Mouse (Mus musculus) telencephalon, adult 2 months (tissue): ENCODE measurements around the gene Ntm.

Experiments used
- DNase-seq: peaks from one replicate; pipeline ENCODE4 v3.0.0-alpha.2; 2011; ENCODE audit warnings: low read depth, low spot score

Ntm gene

GRCm38 (mm10) chr9:29586381-29586770 is 376.6 kb downstream of the Ntm start:
- no peak for DNase-seq

GRCm38 (mm10) chr9:29585746-29586380 is 377.1 kb downstream of the Ntm start:
- peak; percentile 55 for DNase-seq

- no peak for DNase-seq
Measured at GRCm38 (mm10) chr9:29578226-29578625, 384.7 kb downstream of the Ntm start.

- DNase-seq, result no peak
Measured at GRCm38 (mm10) chr9:29576051-29576533, 386.8 kb downstream of the Ntm start.

GRCm38 (mm10) chr9:29574548-29574947 is 388.4 kb downstream of the Ntm start:
- DNase-seq, result no peak

- DNase-seq, result no peak
Measured at GRCm38 (mm10) chr9:29568571-29568970, 394.4 kb downstream of the Ntm start.

- peak; percentile 87 for DNase-seq
Measured at GRCm38 (mm10) chr9:29562419-29563071, 400.4 kb downstream of the Ntm start.

GRCm38 (mm10) chr9:29558915-29559314 is 404.0 kb downstream of the Ntm start:
- DNase-seq, result no peak

- DNase-seq, result no peak
Measured at GRCm38 (mm10) chr9:29550582-29550981, 412.4 kb downstream of the Ntm start.

- DNase-seq, result no peak
Measured at GRCm38 (mm10) chr9:29550107-29550506, 412.8 kb downstream of the Ntm start.

GRCm38 (mm10) chr9:29536415-29536814 is 426.5 kb downstream of the Ntm start:
- no peak for DNase-seq

GRCm38 (mm10) chr9:29534773-29535172 is 428.2 kb downstream of the Ntm start:
- DNase-seq, result no peak

GRCm38 (mm10) chr9:29534304-29534703 is 428.6 kb downstream of the Ntm start:
- DNase-seq, result no peak

- no peak for DNase-seq
Measured at GRCm38 (mm10) chr9:29533556-29533955, 429.4 kb downstream of the Ntm start.

- DNase-seq, result peak; percentile 61
Measured at GRCm38 (mm10) chr9:29531147-29531917, 431.6 kb downstream of the Ntm start.

GRCm38 (mm10) chr9:29524109-29524508 is 438.8 kb downstream of the Ntm start:
- DNase-seq, result no peak

- no peak for DNase-seq
Measured at GRCm38 (mm10) chr9:29523221-29523620, 439.7 kb downstream of the Ntm start.

- no peak for DNase-seq
Measured at GRCm38 (mm10) chr9:29519181-29519580, 443.8 kb downstream of the Ntm start.

- DNase-seq, result no peak
Measured at GRCm38 (mm10) chr9:29516688-29517087, 446.3 kb downstream of the Ntm start.

GRCm38 (mm10) chr9:29514588-29515356 is 448.2 kb downstream of the Ntm start:
- no peak for DNase-seq

- DNase-seq, result no peak
Measured at GRCm38 (mm10) chr9:29496002-29496401, 466.9 kb downstream of the Ntm start.

GRCm38 (mm10) chr9:29482272-29482671 is 480.7 kb downstream of the Ntm start:
- DNase-seq, result no peak
